Mouse (Mus musculus): ENCODE data around the gene Cxcr5. TPM values are rescaled to one million over a fixed set of nuclear protein-coding genes. Genes with fewer than 3 reads are reported as not detected.
"Not testable (repeated sequence)": the region's sequence is repeated elsewhere in the genome, so short reads cannot be mapped to it uniquely, and the experiment has no call there.

Gene Cxcr5
- total RNA-seq, 1 experiment from 2014 or later, result 0.18 TPM

- no peak for DNase-seq
Observed at GRCm38 (mm10) chr9:44587262-44588160, 25.8 kb upstream of the Cxcr5 start.

DNA sequence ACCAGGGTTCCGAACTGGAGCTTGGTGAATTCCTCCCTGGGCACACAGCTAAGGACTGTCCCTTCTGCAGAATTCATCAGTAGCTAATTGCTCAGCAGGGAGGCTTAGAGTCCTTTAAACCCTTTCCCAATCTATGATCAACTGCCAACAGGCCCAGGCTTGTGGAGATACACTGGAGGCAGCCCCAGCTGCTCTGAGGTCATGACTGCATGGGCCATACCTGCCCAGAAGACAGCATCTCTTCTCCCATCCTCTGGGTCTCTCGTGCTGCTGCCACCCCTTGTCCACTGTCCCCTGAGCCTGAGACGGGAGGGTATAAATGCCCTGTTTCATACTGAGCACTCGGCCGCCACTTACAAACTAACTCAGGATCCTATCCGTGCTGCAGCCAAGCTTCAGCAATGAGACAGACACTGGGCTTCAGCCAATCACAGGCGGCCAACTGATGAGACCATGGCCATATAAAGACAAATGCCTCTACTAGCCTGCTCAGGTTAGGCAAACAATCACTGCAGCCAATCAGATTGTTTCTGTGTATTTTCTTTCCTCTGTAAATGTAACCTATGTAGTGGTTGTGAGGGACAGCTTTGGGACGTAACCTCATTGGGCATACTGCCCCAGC, 25.1 kb upstream of the Cxcr5 start:
- no peak for DNase-seq

DNA sequence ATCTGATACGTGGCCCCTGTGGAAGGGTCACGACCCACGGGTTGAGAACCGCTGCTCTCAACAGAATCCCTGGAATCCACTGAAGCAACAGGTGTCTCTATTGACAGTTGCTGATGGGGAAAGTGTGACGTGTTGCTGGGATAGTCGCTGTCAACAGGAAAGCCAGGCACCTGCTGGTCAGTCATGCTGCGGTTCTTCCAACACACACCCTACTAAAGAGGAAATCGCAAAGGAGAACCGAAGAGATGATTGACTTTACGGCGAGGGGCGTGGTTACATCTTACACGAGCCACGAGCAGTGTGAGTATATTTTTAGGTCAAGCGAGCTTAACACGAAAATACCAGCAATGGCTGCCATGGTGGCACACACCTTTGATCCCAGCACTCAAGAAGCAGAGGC, 20.7 kb upstream of the Cxcr5 start:
- no peak for DNase-seq

- DNase-seq, result no peak
Observed at GRCm38 (mm10) chr9:44581423-44581822, 19.7 kb upstream of the Cxcr5 start.

- DNase-seq, result no peak
Observed at GRCm38 (mm10) chr9:44580085-44580484, 18.4 kb upstream of the Cxcr5 start.

GRCm38 (mm10) chr9:44579392-44579791, 17.7 kb upstream of the Cxcr5 start:
- DNase-seq, result no peak

DNA sequence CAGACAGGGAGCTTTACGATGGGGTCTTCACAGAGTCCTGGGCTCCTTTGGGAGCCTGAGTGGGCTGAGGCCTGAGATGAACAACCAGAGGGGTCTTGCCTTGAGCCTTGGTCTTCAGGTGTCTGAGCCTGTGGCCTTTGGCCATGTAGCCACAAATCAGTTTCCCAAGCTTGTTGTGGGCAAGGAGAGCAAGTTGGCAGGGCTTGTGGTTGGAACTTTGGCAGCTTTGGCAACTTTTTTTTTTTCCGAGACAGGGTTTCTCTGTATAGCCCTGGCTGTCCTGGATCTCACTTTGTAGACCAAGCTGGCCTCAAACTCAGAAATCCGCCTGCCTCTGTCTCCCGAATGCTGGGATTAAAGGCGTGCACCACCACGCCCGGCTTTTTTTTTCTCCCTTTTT, 14.4 kb upstream of the Cxcr5 start:
- not testable (repeated sequence) for DNase-seq

- no peak for DNase-seq
Observed at GRCm38 (mm10) chr9:44575095-44575494, 13.4 kb upstream of the Cxcr5 start.

DNA sequence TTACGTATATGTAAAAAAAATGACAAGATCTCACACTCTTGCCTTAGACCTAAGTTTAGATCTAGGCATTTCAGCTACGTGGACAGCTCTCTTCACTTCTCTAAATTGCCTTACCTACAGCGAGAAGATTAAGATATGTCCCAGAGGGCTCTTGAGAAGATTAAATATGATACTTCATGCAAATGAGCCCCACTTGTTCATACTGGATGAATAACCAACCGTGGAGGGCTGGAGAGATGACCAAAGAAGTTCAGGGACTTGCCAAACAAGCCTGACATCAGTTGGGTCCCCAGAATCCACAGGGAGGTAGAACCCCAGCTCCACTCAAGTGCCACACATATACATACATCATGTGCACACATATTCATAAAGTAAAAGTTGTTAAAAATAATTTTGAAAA, 11.6 kb upstream of the Cxcr5 start:
- no peak for DNase-seq

DNA sequence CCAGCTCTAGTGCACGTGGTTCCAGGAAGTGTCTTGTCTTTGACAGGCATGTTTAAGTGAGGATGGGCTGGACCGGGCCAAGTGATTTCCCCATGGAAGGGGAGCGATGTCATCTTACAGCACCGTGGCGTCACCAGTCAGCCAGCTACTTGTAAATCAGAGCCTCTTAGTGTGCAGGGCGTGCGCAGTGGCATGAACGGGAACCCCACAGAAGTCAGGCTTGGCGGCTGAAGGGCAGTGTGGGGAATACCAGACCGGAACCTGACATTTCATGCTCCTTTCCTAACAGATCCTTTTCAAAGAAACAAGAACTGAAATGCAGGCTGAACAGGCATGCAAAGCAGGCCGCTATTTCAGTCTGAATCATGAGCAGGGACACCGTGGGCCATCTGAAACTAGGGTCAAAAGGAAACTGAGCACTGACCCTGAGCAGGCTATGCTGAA, 9.3 kb upstream of the Cxcr5 start:
- no peak for DNase-seq

DNA sequence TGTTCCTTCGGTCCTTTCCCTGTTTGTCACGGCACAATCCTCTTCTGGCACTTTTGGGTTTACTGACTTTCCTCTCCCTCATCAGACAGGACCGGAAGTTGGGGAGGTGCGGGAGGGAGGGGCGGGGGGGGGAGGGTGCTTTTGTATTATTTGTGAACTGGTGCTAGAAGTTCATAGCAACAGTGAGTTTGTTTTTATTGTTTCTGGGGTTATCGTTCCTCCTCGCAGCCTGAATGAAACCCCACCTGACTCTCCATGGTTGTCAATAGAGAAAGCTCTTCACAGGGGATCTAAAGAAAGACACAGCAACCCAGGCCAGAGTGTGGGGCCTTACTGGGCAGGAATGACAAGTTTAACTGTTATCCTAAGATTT, 6.4 kb upstream of the Cxcr5 start:
- no peak for DNase-seq

- DNase-seq, result no peak
Observed at GRCm38 (mm10) chr9:44567338-44568082, 5.8 kb upstream of the Cxcr5 start.

DNA sequence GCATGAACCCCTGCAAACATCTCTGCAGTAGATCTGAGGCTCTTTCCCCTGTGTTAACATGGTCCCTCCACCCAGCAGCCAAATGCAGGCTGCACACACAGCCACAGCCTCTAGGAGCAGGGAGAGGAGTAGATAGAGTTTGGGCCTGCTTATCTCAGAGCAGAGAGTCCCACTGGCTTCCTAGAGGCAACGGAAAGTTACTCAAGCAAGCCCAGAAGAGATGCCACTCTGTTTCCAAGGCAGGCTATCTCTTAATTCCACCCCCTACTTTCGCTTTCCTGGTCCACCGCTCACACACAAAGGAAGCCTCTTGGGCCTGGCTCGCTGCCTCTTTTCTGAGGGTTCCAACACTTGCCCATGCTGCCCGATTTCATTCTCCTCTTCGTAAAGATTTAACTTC, 3.7 kb upstream of the Cxcr5 start:
- DNase-seq, result no peak

GRCm38 (mm10) chr9:44562936-44563335, 1.3 kb upstream of the Cxcr5 start:
- DNase-seq, result no peak

- DNase-seq, result no peak
Observed at GRCm38 (mm10) chr9:44552161-44552560, 9.5 kb downstream of the Cxcr5 start.

GRCm38 (mm10) chr9:44551138-44551537, 10.5 kb downstream of the Cxcr5 start:
- no peak for DNase-seq

- DNase-seq, result no peak
Observed at GRCm38 (mm10) chr9:44548412-44549152, 13.1 kb downstream of the Cxcr5 start.

DNA sequence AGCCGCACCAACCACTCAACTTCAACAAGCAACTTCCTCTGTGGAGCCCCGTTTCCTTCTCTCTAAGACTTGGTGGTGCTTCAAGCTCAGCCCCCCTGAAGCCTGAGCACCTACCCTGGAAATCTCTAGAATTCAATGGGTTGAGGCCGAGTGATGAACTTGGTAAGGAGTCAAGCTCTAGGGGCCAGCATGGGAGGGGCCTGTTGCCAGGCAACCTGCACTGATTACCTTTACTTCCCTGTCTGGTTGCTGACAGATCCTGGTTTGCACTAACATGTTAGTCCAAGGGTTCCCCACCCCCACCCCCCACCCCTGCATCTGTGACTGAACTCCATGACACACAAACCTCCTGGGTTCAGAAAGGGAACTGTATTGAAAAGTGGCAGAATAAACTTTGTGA, 16.7 kb downstream of the Cxcr5 start:
- DNase-seq, result no peak

DNA sequence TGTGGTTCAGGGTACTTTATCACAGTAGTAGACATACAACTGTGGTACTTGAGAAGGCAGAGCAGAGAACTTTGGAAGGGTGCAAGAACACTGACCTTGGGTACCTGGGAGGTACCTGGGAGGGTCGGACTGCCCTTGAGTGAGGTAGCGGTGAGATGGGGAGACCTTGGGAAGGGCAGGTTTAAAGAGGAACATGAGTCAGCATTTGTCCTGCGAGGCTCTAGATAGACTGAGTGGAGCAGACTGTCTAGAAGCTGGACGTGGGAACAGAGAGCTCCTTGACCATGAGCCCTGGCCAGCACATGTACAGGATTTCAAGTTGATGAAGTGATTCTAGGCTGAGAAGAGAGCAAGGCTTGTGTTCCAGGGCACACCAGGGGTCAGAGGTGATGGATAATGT, 19.3 kb downstream of the Cxcr5 start:
- DNase-seq, result no peak

GRCm38 (mm10) chr9:44540676-44541075, 21.0 kb downstream of the Cxcr5 start:
- DNase-seq, result no peak

DNA sequence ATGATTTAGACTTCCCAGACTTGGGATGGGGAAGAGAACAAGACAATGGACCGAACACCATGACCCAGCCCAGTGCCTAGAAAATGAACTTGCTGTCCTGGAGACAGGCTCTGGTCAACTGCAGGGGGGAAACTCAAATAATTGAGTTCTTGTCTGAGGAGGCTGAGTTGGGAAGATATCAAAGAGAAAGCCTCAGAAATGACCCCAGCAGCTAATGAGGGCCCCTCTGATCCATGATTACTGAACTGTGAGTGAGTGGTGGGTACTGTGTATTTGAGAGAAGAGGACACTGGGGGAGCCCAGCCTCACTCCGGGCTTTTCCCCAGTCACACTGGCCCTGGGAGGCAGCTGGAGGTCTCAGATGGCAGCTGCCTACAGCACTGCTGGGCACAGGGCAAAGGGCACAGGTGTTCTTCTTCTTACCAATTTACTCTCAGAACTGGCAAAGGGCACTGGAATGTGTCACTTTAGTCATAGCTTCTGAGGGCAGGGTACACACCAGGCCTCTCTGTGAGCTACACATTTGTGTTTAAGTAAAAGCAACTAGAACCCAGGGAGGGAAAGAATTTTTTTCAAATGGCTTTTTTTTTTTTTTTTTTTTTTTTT, 21.8 kb downstream of the Cxcr5 start:
- no peak for DNase-seq
